12 mouse cellular contexts compared by ENCODE assay signal in genomic region chr16:38033071-38033470, GRCm38 (mm10). TPM values are rescaled to one million over a fixed set of nuclear protein-coding genes. Genes with fewer than 3 reads are reported as not detected.
DNase-seq lines count a peak whose midpoint lies in the region; ATAC-seq and TF ChIP-seq lines count a peak whose summit lies in the region.
"Had no signal": no experiment of that assay in that cellular context is flagged by ENCODE, and none has a peak within 500 bp of the region (broad histone marks: within the 10 kb centered on the region; RNA-seq: fewer than 3 reads in every experiment).

No protein-coding gene starts in this region.

- H3K27ac ChIP-seq in heart, postnatal 0 days (ENCODE audit: low read depth): no peak overlapping the region
- H3K27ac ChIP-seq in forebrain, embryonic 11.5 days (ENCODE audit: low read depth, low read length): no peak overlapping the region
- H3K27ac ChIP-seq: hindbrain, embryonic 15.5 days; liver, embryonic 15.5 days had no signal

- WGBS in heart, postnatal 0 days: 77% methylated on average over 5 of the region's 5 CpGs
- WGBS in forebrain, embryonic 11.5 days: 83% methylated on average over 5 of the region's 5 CpGs

- H3K27me3 ChIP-seq in heart, postnatal 0 days (ENCODE audit: control insufficient read depth, insufficient read depth, low read length): no peaks in the 10 kb centered on the region
- no peaks in the 10 kb centered on the region for H3K27me3 ChIP-seq in forebrain, embryonic 11.5 days (ENCODE audit: control insufficient read depth, insufficient read depth, low read length)
- H3K27me3 ChIP-seq: hindbrain, embryonic 15.5 days; liver, embryonic 15.5 days had no signal

- no peak overlapping the region for H3K4me2 ChIP-seq in heart, postnatal 0 days (ENCODE audit: low read depth, low read length)
- H3K4me2 ChIP-seq in forebrain, embryonic 11.5 days (ENCODE audit: low read depth, low read length, severe bottlenecking): no peak overlapping the region
- H3K4me2 ChIP-seq: hindbrain, embryonic 15.5 days; liver, embryonic 15.5 days; midbrain, embryonic 11.5 days had no signal

- DNase-seq in heart, postnatal 0 days (ENCODE audit: low spot score): no peak
- no peak for DNase-seq in heart, postnatal 14 days
- peak; percentile 9 for DNase-seq in ovary, postnatal 36 days (ENCODE audit: low spot score)
- no peak for DNase-seq in ovary, postnatal 10 days (ENCODE audit: low spot score)
- DNase-seq in kidney, postnatal 14 days: peak; percentile 25
- DNase-seq in thymus, postnatal 4 days: peak; percentile 32
- no peak for DNase-seq in forebrain, embryonic 11.5 days (ENCODE audit: low spot score)
- DNase-seq in spleen, adult 18-20 months: no peak

- H3K4me1 ChIP-seq in heart, postnatal 0 days (ENCODE audit: control insufficient read depth, insufficient read depth): no peaks in the 10 kb centered on the region
- no peaks in the 10 kb centered on the region for H3K4me1 ChIP-seq in forebrain, embryonic 11.5 days (replicated peaks; ENCODE audit: control insufficient read depth, insufficient read depth, low read length)
- H3K4me1 ChIP-seq: hindbrain, embryonic 15.5 days; liver, embryonic 15.5 days had no signal

- ATAC-seq in heart, postnatal 0 days (ENCODE audit: insufficient read depth, low read depth): no peak
- ATAC-seq in forebrain, embryonic 11.5 days (replicated peaks; ENCODE audit: low FRiP score): no peak
- ATAC-seq: activated CD4-positive, CD25-positive, alpha-beta regulatory T cell, adult 4 months had no signal

- no peak for TF ChIP-seq EP300 in heart, postnatal 0 days (IDR thresholded peaks at IDR 0.05; ENCODE audit: low read depth)

- no peaks in the 10 kb centered on the region for H3K9me3 ChIP-seq in heart, postnatal 0 days (replicated peaks; ENCODE audit: control insufficient read depth, low read length)
- H3K9me3 ChIP-seq in forebrain, embryonic 11.5 days (ENCODE audit: control insufficient read depth, low read length): no peaks in the 10 kb centered on the region
- H3K9me3 ChIP-seq: hindbrain, embryonic 15.5 days; liver, embryonic 15.5 days had no signal

- TF ChIP-seq CTCF in heart, postnatal 0 days (IDR thresholded peaks at IDR 0.05; ENCODE audit: low read depth): peak; percentile 34; the same call in 1 of the 2 replicates

- H3K36me3 ChIP-seq in heart, postnatal 0 days (replicated peaks; ENCODE audit: control insufficient read depth, insufficient read depth, low read length): no peaks in the 10 kb centered on the region
- no peaks in the 10 kb centered on the region for H3K36me3 ChIP-seq in forebrain, embryonic 11.5 days (ENCODE audit: control insufficient read depth, insufficient read depth, low read length)
- H3K36me3 ChIP-seq: hindbrain, embryonic 15.5 days; liver, embryonic 15.5 days had no signal

- no peak overlapping the region for H3K9ac ChIP-seq in heart, postnatal 0 days (replicated peaks; ENCODE audit: low read depth, low read length)
- no peak overlapping the region for H3K9ac ChIP-seq in forebrain, embryonic 11.5 days (ENCODE audit: low read length)
- H3K9ac ChIP-seq: hindbrain, embryonic 15.5 days; liver, embryonic 15.5 days had no signal

- H3K4me3 ChIP-seq in heart, postnatal 0 days (ENCODE audit: low read depth, low read length): no peak overlapping the region
- no peak overlapping the region for H3K4me3 ChIP-seq in forebrain, embryonic 11.5 days (ENCODE audit: low read depth, low read length)
- H3K4me3 ChIP-seq: hindbrain, embryonic 15.5 days; liver, embryonic 15.5 days had no signal

- intact Hi-C loops in heart, postnatal 14 days (cut with DNase I): no loop called here

RNA-seq across cellular contexts. Expression of gene Gsk3b, which starts 55.7 kb away (rescaled TPM):
- 37.4 and 40.8 TPM in 2 replicates for total RNA-seq in heart, postnatal 0 days (2014; rRNA removed; ENCODE audit: low replicate concordance)
- 31.3 and 31.5 TPM in 2 replicates for polyA plus RNA-seq in heart, postnatal 0 days (2015; fragmentation: Nextera tagmentation; extraction: Ambion mirVana)
- total RNA-seq in heart, postnatal 14 days (2021): 10 to 100 TPM; 54.5 to 55.3 TPM
- 106 and 110 TPM in 2 replicates for polyA plus RNA-seq in forebrain, embryonic 11.5 days (2014; fragmentation: Nextera tagmentation; extraction: Ambion mirVana)

Comparison
In these comparisons a context has a peak if more than half of its experiments do, and no peak if none do; other contexts are left out.
1. DNase-seq: peak in ovary, postnatal 36 days (single experiment), kidney, postnatal 14 days (single experiment) and thymus, postnatal 4 days (single experiment); none in heart, postnatal 0 days (single experiment), heart, postnatal 14 days (0 of 2), ovary, postnatal 10 days (single experiment), forebrain, embryonic 11.5 days (single experiment) and spleen, adult 18-20 months (0 of 2).